Mouse (Mus musculus): ENCODE measurements around the gene Rai14.
"Not testable (repeated sequence)": the region's sequence is repeated elsewhere in the genome, so short reads cannot be mapped to it uniquely, and the experiment has no call there.

- not testable (repeated sequence) for TF ChIP-seq POLR2A (IDR thresholded peaks at IDR 0.05; ENCODE audit: insufficient read length, low read depth); MYOG (IDR thresholded peaks at IDR 0.05; ENCODE audit: control insufficient read depth in 1 of 3, insufficient read depth in 1 of 3, insufficient read length in 2 of 3, low read depth in 2 of 3); MAX (IDR thresholded peaks at IDR 0.05; ENCODE audit: low read depth); MYOD1 (IDR thresholded peaks at IDR 0.05; ENCODE audit: control insufficient read depth in 1 of 3, insufficient read length in 2 of 3, low read depth in 2 of 3); E2F4 (IDR thresholded peaks at IDR 0.05; ENCODE audit: insufficient read depth); POLR2AphosphoS2 (IDR thresholded peaks at IDR 0.05; ENCODE audit: insufficient read length, low read depth); CEBPB (IDR thresholded peaks at IDR 0.05; ENCODE audit: insufficient read depth, poor library complexity, severe bottlenecking); TCF12 (IDR thresholded peaks at IDR 0.05; ENCODE audit: insufficient read depth, poor library complexity, severe bottlenecking); USF1 (IDR thresholded peaks at IDR 0.05; ENCODE audit: low read depth); SRF (IDR thresholded peaks at IDR 0.05; ENCODE audit: control insufficient read depth, insufficient read length, low read depth)
These were observed 181.1 kb downstream of the Rai14 start for GRCm38 (mm10) chr15:10533361-10533760.
